Mouse (Mus musculus): ENCODE data around the gene Gtsf2.

DNA sequence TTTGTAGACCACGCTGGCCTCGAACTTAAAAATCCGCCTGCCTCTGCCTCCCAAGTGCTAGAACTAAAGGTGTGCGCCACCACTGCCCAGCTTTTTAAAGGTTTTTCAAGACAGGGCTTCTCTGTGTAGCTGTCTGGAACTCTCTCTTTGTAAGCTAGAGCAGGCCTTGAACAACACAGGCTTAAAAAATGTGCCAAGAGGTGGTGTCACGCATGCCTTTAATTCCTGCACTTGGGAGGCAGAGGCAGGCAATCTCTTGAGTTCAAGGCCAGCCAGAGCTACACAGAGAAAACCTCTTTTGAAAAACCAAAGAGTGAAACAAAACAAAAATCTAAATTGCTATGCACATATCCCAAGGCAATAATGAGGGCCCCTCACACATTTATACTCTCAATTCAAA is 46.9 kb downstream of the Gtsf2 start:
- TF ChIP-seq CTCF (IDR thresholded peaks at IDR 0.05; ENCODE audit: extremely low read depth, insufficient read length, insufficient replicate concordance, low read depth, low read length) (no peak), POLR2A (IDR thresholded peaks at IDR 0.05; ENCODE audit: low read depth, low read length) (no peak)

Measured in small intestine, adult 2 months (tissue).